Mouse (Mus musculus) kidney, adult 2 months (tissue): ENCODE data around the gene Spsb4. TPM values are rescaled to one million over a fixed set of nuclear protein-coding genes. Genes with fewer than 3 reads are reported as not detected.

ENCODE experiments used
- DNase-seq: peaks from one replicate; pipeline ENCODE4 v3.0.0; 2021
- H3K27ac ChIP-seq: fragments of 200-500 bp; 2 replicates; pipeline ENCODE4 v1.5.1; 2012; ENCODE audit warnings: low read depth, low read length, control low read depth, inconsistent platforms; ENCODE audit not compliant: insufficient read depth
- H3K27me3 ChIP-seq: fragments of 200-500 bp; replicated peaks from 2 replicates; pipeline ENCODE4 v1.6.1; 2012; ENCODE audit warnings: mild to moderate bottlenecking, moderate library complexity, low read length, inconsistent platforms; ENCODE audit not compliant: control insufficient read depth, insufficient read depth
- H3K36me3 ChIP-seq: fragments of 200-500 bp; 2 replicates; pipeline ENCODE4 v1.6.1; 2012; ENCODE audit warnings: mild to moderate bottlenecking, moderate library complexity, low read length, inconsistent platforms; ENCODE audit not compliant: control insufficient read depth, insufficient read depth
- H3K4me1 ChIP-seq: fragments of 200-500 bp; 2 replicates; pipeline ENCODE4 v1.6.1; 2011; ENCODE audit warnings: low read length; ENCODE audit not compliant: control insufficient read depth, insufficient read depth
- H3K4me3 ChIP-seq: fragments of 200-500 bp; 2 replicates; pipeline ENCODE4 v1.5.1; 2011; ENCODE audit warnings: mild to moderate bottlenecking, low read depth, low read length, control low read depth; ENCODE audit not compliant: insufficient read depth
- CTCF ChIP-seq: fragments of 200-500 bp; conservative IDR thresholded peaks from 2 replicates; pipeline ENCODE4 v1.5.1; 2011; ENCODE audit warnings: low read depth, mild to moderate bottlenecking, control low read depth, low read length, moderate library complexity, mixed read lengths; ENCODE audit not compliant: insufficient read depth, insufficient read length
- POLR2A ChIP-seq: fragments of 200-500 bp; IDR thresholded peaks from one replicate; pipeline ENCODE4 v1.6.1; 2011; ENCODE audit warnings: low read depth, low read length, control low read depth
- WGBS: fragments of 180-500 bp; shearing (Covaris S2); methylation state at CpG from one replicate; pipeline ENCODE4 v1.1.7; 2018; 5-methylcytosine and 5-hydroxymethylcytosine counted together
- polyA plus RNA-seq: library from polyadenylated mRNA; depleted of rRNA; stranded (reverse); fragments of >200 nt; gene quantifications from 2 replicates; pipeline ENCODE4 v1.2.3, GENCODE M21; 2012; rRNA removed

Gene Spsb4
- polyA plus RNA-seq, 1 experiment = 62.5 TPM

- Histone ChIP-seq H3K27me3 (no peaks in the 10 kb centered on the region), H3K4me1 (no peaks in the 10 kb centered on the region), H3K27ac (no peak overlapping the region), H3K36me3 (no peaks in the 10 kb centered on the region), H3K4me3 (no peak overlapping the region)
- no peak for DNase-seq
- no peak for TF ChIP-seq CTCF
- no peak for TF ChIP-seq POLR2A
These were observed 119.6 kb downstream of the Spsb4 start for GRCm38 (mm10) chr9:96899004-96899403.

GRCm38 (mm10) chr9:96896690-96897089, 122.0 kb downstream of the Spsb4 start:
- 87% methylated on average over 1 of the region's 1 CpGs for WGBS
- DNase-seq = no peak
- H3K27ac ChIP-seq = no peak overlapping the region
- TF ChIP-seq CTCF (no peak), POLR2A (no peak)
- H3K36me3 ChIP-seq = no peaks in the 10 kb centered on the region
- no peak overlapping the region for H3K4me3 ChIP-seq
- peaks cover 4% of the 10 kb centered on the region; the same call in 1 of the 2 replicates for H3K4me1 ChIP-seq
- H3K27me3 ChIP-seq = no peaks in the 10 kb centered on the region

GRCm38 (mm10) chr9:96893582-96893981, 125.1 kb downstream of the Spsb4 start:
- H3K4me3 ChIP-seq = no peak overlapping the region
- H3K36me3 ChIP-seq = no peaks in the 10 kb centered on the region
- no peaks in the 10 kb centered on the region for H3K27me3 ChIP-seq
- WGBS = 33% methylated on average over 5 of the region's 5 CpGs
- DNase-seq = peak; percentile 73
- H3K27ac ChIP-seq = no peak overlapping the region
- no peak for TF ChIP-seq CTCF
- peaks cover 7% of the 10 kb centered on the region; the same call in 1 of the 2 replicates for H3K4me1 ChIP-seq

Other genes with a start within 250 kb of the Spsb4 start
- 7.6 and 10.7 TPM in 2 replicates for gene Pxylp1, start 126.2 kb downstream of the Spsb4 start, polyA plus RNA-seq
- gene Slc25a36, start 92.3 kb upstream of the Spsb4 start, polyA plus RNA-seq = 39.2 and 45.6 TPM in 2 replicates